Mouse (Mus musculus): ENCODE measurements at regions not wholly inside any gene's neighbourhood (a gene's known extent, or its start where the extent isn't known, plus 50 kb on each side); places are given as distances from the start of the nearest gene placed in this dataset.
A peak's percentile ranks its signal among the peaks of the same experiment; 100 is the strongest.

DNA sequence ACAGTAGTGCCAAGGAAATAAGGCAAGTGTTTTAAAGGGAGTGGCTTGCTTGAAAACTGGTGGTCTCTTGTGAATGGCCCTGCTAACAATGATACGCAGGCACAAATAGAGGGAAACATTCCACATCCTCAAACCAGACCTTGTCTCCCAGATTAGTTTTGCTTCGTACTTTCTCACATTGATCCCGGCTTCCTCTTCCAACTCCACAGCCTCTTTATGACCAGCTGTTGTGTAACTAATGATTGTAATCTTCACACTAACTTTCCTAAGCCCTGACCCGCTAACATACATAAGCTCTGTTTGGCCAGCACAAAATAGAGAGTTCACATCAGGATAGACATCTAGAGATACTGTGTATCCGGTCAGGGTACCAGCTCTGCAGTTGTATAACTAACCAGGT, 116.3 kb upstream of the Arhgap28 start:
- no peak for DNase-seq
- intact Hi-C loops (cut with DNase I), result no loop called here

GRCm38 (mm10) chr17:68120744-68121143, 116.8 kb upstream of the Arhgap28 start:
- intact Hi-C loops (cut with DNase I), result no loop called here
- no peak for DNase-seq

GRCm38 (mm10) chr17:68134373-68134772, 130.5 kb upstream of the Arhgap28 start:
- no peak for DNase-seq
- intact Hi-C loops (cut with DNase I), result no loop called here

DNA sequence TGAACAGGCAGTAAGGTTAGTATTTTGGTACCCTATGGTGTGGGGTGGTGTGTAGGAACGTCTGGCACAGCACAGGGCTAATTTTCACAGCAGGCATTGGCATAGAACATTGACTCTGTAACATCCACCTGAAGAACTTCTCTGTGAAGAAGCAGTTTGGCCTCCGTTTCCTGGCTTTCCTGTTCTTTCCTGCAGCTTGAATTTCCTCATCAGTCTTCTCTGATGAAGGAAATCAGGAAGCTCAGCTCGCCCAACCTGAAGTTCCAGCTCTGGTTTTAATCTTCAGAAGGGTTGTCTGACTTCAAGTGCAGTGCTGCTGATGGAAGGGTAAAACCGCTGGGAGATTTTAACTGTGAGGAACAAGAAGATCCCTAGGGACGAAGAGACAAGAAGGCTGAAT, 131.5 kb upstream of the Arhgap28 start:
- intact Hi-C loops (cut with DNase I), result no loop called here

DNA sequence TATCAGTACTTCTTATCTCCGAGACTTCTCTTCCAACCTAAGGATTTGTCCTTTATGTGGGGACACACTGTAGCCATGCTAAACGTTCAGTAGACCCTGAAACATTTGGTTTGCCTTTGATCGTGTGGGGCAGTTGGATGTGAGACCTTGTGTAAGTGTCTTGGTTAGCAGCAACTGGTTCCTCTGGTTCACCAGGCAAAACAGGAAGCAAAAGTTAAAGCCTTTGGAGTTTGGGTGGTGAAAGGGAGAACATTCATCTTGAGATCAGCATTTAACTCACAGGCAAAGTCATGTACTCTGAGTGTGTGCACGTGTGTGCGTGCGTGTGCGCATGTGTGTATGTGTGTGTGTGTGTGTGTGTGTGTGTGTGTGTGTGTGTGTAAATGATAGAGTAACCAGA, 130.3 kb upstream of the L3mbtl4 start:
- intact Hi-C loops (cut with DNase I), result no loop called here
- DNase-seq, result no peak

More for the DNA sequence above, 131.5 kb upstream of the Arhgap28 start:
- DNase-seq, result no peak

- DNase-seq, result no peak
- intact Hi-C loops (cut with DNase I), result no loop called here
Measured at GRCm38 (mm10) chr17:68149237-68149792, 124.3 kb upstream of the L3mbtl4 start.

GRCm38 (mm10) chr17:68152438-68153120, 121.0 kb upstream of the L3mbtl4 start:
- intact Hi-C loops (cut with DNase I), result no loop called here
- no peak for DNase-seq

DNA sequence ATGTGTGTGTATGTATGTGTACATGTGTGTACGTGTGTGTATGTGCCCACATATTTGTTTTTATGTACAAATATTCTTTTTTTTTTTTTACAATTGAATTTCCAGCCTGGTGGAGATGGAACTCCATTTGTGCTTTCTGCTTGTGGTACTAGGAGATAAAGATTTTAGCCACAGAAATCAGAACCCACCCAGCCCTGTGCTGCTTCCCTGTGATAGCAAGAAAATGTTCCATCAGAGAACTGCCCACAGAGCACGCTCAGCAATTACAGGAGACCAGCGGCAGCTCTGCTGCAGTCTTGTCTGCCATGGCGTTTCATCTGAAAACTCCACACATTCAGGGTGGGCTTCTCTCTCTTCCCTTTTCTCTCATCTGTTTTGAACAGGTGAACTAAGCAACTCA, 118.7 kb upstream of the L3mbtl4 start:
- DNase-seq, result no peak
- intact Hi-C loops (cut with DNase I), result no loop called here

DNA sequence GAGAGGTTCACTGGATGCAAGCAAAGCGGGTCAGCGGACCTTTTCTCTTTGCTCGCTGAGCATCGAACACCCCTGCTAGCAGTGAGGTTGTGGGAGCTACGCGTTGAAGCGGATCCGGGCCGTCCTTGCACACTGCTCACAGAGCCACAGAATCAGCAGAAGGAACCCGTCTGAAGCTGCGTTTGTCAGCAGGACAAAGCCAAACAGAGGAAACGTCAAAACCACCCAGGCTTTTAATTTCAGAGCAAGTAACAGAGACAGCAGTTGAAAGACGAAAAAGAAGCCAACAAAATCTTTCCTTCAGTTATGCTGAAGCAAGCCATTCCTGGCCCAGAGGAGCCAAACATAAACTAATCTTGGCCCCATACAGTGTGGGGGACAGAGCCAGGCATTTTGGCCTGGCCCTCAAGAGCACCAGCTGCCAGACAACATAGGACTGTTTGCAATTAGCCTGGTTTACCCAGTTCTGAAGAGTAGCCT, 115.4 kb upstream of the L3mbtl4 start:
- peak; percentile 10 to 13 for DNase-seq
- intact Hi-C loops (cut with DNase I), result no loop called here

DNA sequence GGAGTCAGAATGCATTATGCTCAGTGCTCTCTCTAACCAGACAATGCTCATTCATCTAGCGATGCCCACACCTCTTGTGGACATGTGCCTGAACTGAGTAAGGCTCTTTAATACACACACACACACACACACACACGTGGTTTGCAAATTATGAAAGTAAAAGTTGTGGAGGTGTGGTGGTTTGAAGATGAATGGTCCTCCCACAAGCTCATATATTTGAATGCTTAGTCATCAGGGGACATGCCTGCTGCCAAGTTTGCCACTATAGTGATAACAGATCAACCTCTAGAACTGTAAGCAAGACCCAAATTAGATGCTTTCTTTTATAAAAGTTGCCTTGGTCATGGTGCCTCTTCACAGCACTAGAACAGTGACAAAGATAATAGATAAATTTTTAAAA, 112.5 kb upstream of the L3mbtl4 start:
- intact Hi-C loops (cut with DNase I), result no loop called here
- no peak for DNase-seq

GRCm38 (mm10) chr17:68163545-68163944, 110.1 kb upstream of the L3mbtl4 start:
- DNase-seq, result no peak
- intact Hi-C loops (cut with DNase I), result no loop called here

DNA sequence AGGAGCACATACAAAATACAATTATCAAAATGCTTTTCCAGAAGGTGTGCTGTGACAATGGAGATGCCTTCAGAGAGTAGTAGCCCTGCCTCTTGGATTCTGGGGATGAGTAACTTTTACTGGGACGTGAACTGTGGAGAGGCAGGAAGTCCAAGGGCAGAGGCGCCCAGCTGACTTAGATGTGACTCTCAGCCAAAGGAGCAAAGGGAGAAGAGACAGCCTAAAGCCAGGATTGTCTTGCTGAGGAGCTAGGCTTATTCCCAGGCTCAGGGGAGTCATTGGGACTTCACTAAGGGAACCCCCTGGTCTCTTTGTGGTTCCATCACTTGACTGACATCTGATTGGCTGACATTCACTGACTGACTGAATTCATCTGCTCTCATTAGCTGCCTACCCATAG, 108.9 kb upstream of the L3mbtl4 start:
- intact Hi-C loops (cut with DNase I), result loop anchor here (5.0 kb wide), 1 partner anchor 157 kb away; no protein-coding TSS in a partner anchor
- DNase-seq, result no peak

GRCm38 (mm10) chr17:68165171-68165825, 108.3 kb upstream of the L3mbtl4 start:
- intact Hi-C loops (cut with DNase I), result loop anchor here (5.0 kb wide), 1 partner anchor 158 kb away; no protein-coding TSS in a partner anchor
- DNase-seq, result peak in 1 of 2 experiments; percentile 10

GRCm38 (mm10) chr17:68166397-68166796, 107.2 kb upstream of the L3mbtl4 start:
- intact Hi-C loops (cut with DNase I), result loop anchor here (1.0 to 5.0 kb wide), 3 partner anchors 159 to 304 kb away; no protein-coding TSS in a partner anchor
- DNase-seq, result peak; percentile 5 to 14

DNA sequence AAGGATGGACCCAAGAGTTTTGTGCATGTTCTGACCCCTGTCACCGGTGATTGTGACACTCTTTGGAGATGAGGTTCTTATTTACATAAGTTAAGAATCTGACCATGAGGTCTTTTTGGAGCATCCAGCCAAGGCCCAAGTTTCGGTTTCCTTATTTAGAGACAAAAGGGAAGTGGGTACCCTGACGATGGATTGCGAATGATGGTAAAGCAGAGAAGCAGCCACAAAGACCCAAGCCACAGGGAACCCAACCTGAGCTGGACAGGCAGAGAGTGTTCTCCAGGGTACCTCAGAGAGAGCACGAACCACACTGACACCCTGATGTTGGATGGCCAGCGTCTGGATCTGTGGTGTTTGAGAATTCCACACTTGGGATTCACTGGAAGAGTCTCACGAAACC, 100.8 kb upstream of the L3mbtl4 start:
- no peak for DNase-seq
- intact Hi-C loops (cut with DNase I), result no loop called here

DNA sequence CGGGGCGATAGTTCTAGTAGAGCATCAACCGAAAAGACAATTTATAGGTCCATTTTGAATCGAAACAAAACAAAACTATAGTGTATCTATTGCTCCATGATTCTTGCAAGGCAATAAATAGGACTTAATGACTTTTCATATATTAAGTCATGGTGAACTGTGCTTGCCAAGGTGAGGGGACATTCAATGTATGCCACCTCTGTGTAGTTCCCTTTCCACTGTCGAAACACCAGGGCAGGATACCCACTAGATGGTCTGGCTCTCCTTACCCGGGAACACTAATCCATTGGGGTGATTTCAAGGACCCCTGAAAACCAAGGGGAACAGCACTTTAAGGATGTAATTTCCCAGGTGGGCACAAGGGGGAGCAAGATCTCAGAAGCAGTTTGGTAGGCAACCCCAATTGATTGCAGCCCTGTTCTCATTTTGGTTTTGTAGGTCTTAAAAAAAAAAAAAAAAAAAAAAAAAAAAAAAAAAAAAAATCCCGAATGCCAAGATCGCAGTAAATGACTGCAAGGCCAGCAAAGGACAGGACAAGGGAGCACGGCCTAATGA, 96.9 kb upstream of the L3mbtl4 start:
- peak; percentile 37 to 44 for DNase-seq
- intact Hi-C loops (cut with DNase I), result loop anchor here (2.0 kb wide), 1 partner anchor 928 kb away; no protein-coding TSS in a partner anchor

DNA sequence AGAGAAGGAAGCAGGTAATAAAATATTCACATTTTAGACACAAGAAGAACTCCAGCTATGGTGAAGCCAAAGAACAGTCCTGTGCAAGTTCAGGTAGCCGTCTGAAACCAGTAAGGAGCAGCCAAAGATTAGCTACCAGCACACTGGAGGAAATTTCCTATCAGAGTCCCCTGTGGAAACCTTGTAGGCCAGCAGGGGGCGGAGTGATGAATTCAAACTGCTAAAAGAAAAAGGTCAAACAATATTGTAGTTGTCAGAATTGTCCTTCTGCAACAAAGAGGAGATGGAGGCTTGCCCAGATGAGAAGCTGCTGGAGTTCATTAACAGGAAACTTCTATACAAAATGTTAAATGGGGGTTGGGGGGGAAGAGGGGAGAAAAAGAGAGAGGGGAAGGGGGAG, 95.8 kb upstream of the L3mbtl4 start:
- peak; percentile 29 to 55 for DNase-seq
- intact Hi-C loops (cut with DNase I), result loop anchor here (1.0 to 2.0 kb wide), 2 partner anchors 674 to 927 kb away; no protein-coding TSS in a partner anchor

- DNase-seq, result no peak
- intact Hi-C loops (cut with DNase I), result no loop called here
Measured at GRCm38 (mm10) chr17:68185385-68185784, 88.2 kb upstream of the L3mbtl4 start.

- intact Hi-C loops (cut with DNase I), result no loop called here
- DNase-seq, result no peak
Measured at GRCm38 (mm10) chr17:68189888-68190287, 83.7 kb upstream of the L3mbtl4 start.

DNA sequence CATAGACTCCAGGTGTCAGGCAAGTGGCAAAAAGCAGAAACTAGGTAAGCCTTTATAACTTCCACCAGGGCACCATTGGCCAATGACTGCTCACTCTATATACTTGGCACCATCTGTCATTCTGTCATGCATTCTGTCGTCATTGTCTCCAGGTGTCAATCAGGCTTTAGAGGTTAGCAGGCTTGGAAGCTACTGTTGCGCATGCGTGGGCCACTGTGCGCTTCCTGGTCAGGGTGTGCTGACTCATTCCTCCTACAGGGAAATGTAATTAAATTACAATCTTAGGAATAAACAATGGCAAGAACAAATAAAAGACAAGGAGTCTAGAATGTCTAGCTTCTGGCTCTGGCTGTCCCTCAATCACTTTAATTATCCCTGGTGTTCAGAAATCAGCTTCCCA, 68.1 kb upstream of the L3mbtl4 start:
- intact Hi-C loops (cut with DNase I), result no loop called here
- DNase-seq, result no peak

DNA sequence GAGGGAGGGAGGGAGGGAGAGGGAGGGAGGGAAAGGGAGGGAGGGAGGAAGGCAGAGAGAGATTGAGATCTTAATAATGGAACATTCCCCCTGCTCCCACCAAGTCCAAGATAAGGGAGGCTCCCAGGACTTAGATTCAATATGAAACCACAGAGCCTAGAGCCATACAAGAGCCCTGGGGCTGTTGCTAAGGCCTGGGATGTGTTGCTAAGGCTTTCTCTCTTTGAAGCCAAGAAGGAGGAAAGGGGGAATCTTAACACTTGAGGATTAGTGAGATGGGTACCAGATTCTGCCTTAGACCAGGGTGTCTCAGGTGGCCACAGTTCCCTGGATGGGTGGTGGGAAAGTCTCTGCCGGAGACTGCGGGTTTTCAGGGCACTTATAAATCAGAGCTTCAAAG, 64.8 kb upstream of the L3mbtl4 start:
- intact Hi-C loops (cut with DNase I), result no loop called here
- DNase-seq, result no peak
